Mouse (Mus musculus): ENCODE data around the gene Nanog.

DNA sequence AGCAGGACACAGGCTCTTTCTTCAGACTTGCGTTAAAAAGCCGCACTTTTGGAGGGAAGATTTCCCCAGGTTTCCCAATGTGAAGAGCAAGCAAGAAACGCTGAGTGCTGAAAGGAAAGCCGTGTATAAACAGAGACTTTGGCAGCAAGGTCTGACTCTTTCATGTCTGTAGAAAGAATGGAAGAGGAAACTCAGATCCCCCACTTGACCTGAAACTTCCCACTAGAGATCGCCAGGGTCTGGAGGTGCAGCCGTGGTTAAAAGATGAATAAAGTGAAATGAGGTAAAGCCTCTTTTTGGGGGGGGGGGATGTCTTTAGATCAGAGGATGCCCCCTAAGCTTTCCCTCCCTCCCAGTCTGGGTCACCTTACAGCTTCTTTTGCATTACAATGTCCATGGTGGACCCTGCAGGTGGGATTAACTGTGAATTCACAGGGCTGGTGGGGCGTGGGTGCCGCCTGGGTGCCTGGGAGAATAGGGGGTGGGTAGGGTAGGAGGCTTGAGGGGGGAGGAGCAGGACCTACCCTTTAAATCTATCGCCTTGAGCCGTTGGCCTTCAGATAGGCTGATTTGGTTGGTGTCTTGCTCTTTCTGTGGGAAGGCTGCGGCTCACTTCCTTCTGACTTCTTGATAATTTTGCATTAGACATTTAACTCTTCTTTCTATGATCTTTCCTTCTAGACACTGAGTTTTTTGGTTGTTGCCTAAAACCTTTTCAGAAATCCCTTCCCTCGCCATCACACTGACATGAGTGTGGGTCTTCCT, at the start of gene Nanog:
- TF ChIP-seq CTCF (IDR thresholded peaks at IDR 0.05) = no peak
- TF ChIP-seq EP300 (IDR thresholded peaks at IDR 0.05) = no peak

Data from lung, postnatal 0 days (tissue).